Mouse (Mus musculus) testis, adult 2 months (tissue): Measurements from ENCODE around the gene Ppp4r3a.

Experiments used
- CTCF ChIP-seq: fragments of 200-500 bp; IDR thresholded peaks from 2 replicates; pipeline ENCODE4 v1.5.1; 2012; ENCODE audit warnings: low read depth, mild to moderate bottlenecking, inconsistent platforms, low read length, moderate library complexity; ENCODE audit not compliant: control insufficient read depth, insufficient read depth, insufficient replicate concordance
- POLR2A ChIP-seq: fragments of 200-500 bp; IDR thresholded peaks from 2 replicates; pipeline ENCODE4 v1.6.1; 2012; ENCODE audit warnings: low read depth, mild to moderate bottlenecking, inconsistent platforms, low read length, moderate library complexity; ENCODE audit not compliant: control insufficient read depth

- TF ChIP-seq POLR2A = no peak
- no peak for TF ChIP-seq CTCF
These were observed 315 bp upstream of the Ppp4r3a start for GRCm38 (mm10) chr12:101083839-101084195.
